Comparison of ENCODE assay signal across 8 mouse cellular contexts in the genomic region with DNA sequence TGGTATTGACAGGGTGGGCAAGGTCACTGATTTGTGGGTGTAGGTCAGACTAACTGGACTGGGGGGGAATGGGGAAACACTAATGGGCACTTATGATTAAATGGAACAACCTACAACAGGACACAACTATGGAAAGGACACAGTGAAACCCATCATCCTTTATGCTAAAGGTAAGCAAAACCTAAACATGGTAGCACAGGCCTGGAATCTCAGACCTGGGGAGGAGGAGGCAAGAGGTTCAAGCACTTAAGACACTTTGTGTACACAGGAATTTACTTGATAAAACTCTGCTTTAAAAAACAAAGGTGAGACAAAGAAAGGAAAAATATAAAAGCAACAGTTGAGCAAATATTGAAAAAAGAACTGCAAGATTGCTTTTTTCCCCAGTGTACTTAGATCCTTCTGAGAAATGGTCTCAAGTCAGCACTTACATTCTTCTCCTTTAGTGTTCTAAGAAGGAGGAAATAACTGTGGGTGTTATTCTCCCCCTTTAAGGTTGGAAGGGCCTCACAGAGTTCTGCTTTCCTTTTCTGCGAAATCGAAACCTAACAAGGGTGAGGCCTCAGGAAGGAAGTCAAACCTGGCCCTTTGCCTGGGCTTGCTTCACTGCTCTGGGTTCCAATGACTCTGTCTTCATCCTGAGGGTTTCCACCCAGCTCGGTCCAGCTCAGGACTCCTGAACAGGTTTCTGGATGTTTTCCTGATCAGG. TPM values are rescaled to one million over a fixed set of nuclear protein-coding genes. Genes with fewer than 3 reads are reported as not detected.
A peak's percentile ranks its signal among the peaks of the same experiment; 100 is the strongest.
DNase-seq lines count a peak whose midpoint lies in the region; ATAC-seq and TF ChIP-seq lines count a peak whose summit lies in the region.

No protein-coding gene starts in this region.

- peak overlapping the region; percentile 41; the same call in 1 of the 2 replicates for H3K27ac ChIP-seq in hindbrain, postnatal 0 days
- H3K27ac ChIP-seq in hindbrain, embryonic 10.5 days, result no peak overlapping the region
- H3K27ac ChIP-seq in liver, embryonic 15.5 days (replicated peaks), result peak overlapping the region; percentile 72

- TF ChIP-seq CTCF in hindbrain, postnatal 0 days (IDR thresholded peaks at IDR 0.05; ENCODE audit: low read depth), result no peak

- H3K4me2 ChIP-seq in hindbrain, postnatal 0 days (ENCODE audit: low read depth, low read length), result no peak overlapping the region
- H3K4me2 ChIP-seq in liver, embryonic 15.5 days, result no peak overlapping the region; the same call in 1 of the 2 replicates

- H3K9ac ChIP-seq in hindbrain, postnatal 0 days (replicated peaks; ENCODE audit: low read length), result no peak overlapping the region
- H3K9ac ChIP-seq in liver, embryonic 15.5 days, result no peak overlapping the region

- H3K27me3 ChIP-seq in hindbrain, postnatal 0 days (ENCODE audit: insufficient read depth, low read length), result no peaks in the 10 kb centered on the region
- H3K27me3 ChIP-seq in hindbrain, embryonic 10.5 days (ENCODE audit: insufficient read depth, poor library complexity, severe bottlenecking), result no peaks in the 10 kb centered on the region
- H3K27me3 ChIP-seq in liver, embryonic 15.5 days, result no peaks in the 10 kb centered on the region

- no peaks in the 10 kb centered on the region for H3K4me1 ChIP-seq in hindbrain, postnatal 0 days (ENCODE audit: insufficient read depth, low read length)
- H3K4me1 ChIP-seq in hindbrain, embryonic 10.5 days (replicated peaks), result no peaks in the 10 kb centered on the region
- H3K4me1 ChIP-seq in liver, embryonic 15.5 days (replicated peaks), result peaks cover 12% of the 10 kb centered on the region; the same call in 1 of the 2 replicates

- DNase-seq in hindbrain, postnatal 0 days (ENCODE audit: low spot score), result peak; percentile 20
- no peak for DNase-seq in hindbrain, embryonic 10.5 days (ENCODE audit: low spot score)
- DNase-seq in gastrocnemius, adult 18-20 months (ENCODE audit: low spot score), result peak; percentile 78
- peak; percentile 87 for DNase-seq in skeletal muscle tissue, adult 2 months (ENCODE audit: low read depth, low spot score)
- DNase-seq in embryo, embryonic 11 days, result no peak
- DNase-seq in embryo, embryonic 10 days (ENCODE audit: low spot score), result no peak

- WGBS in hindbrain, postnatal 0 days, result 76% methylated on average over 3 of the region's 3 CpGs
- WGBS in hindbrain, embryonic 10.5 days, result 89% methylated on average over 3 of the region's 3 CpGs
- WGBS in liver, embryonic 15.5 days (ENCODE audit: insufficient replicate concordance), result 9% methylated on average over 3 of the region's 3 CpGs

- H3K4me3 ChIP-seq in hindbrain, postnatal 0 days (ENCODE audit: low read length), result no peak overlapping the region
- H3K4me3 ChIP-seq in hindbrain, embryonic 10.5 days, result no peak overlapping the region
- H3K4me3 ChIP-seq in liver, embryonic 15.5 days (replicated peaks), result no peak overlapping the region

- H3K9me3 ChIP-seq in hindbrain, postnatal 0 days (ENCODE audit: low read length), result no peaks in the 10 kb centered on the region
- no peaks in the 10 kb centered on the region for H3K9me3 ChIP-seq in hindbrain, embryonic 10.5 days
- no peaks in the 10 kb centered on the region for H3K9me3 ChIP-seq in liver, embryonic 15.5 days (replicated peaks)

- no peaks in the 10 kb centered on the region for H3K36me3 ChIP-seq in hindbrain, postnatal 0 days (ENCODE audit: insufficient read depth, low read length)
- no peaks in the 10 kb centered on the region for H3K36me3 ChIP-seq in hindbrain, embryonic 10.5 days
- H3K36me3 ChIP-seq in liver, embryonic 15.5 days (replicated peaks), result no peaks in the 10 kb centered on the region

- ATAC-seq in hindbrain, postnatal 0 days, result no peak
- peak; percentile 86 for ATAC-seq in inflammation-experienced regulatory T-cells, adult 6 months
- ATAC-seq in liver, embryonic 15.5 days (ENCODE audit: insufficient read depth), result peak; percentile 49; the same call in 1 of the 2 replicates

RNA-seq across cellular contexts. Expression of gene Slfn2, which starts 13.0 kb away (rescaled TPM):
- 0.36 and 1.7 TPM in 2 replicates for total RNA-seq in hindbrain, postnatal 0 days (2014; rRNA removed)
- 1.6 and 2.0 TPM in 2 replicates for polyA plus RNA-seq in hindbrain, postnatal 0 days (2015; fragmentation: Nextera tagmentation; extraction: Ambion mirVana)
- polyA plus RNA-seq in hindbrain, embryonic 10.5 days (2016; fragmentation: Nextera tagmentation; extraction: Ambion mirVana), result 0.85 and 1.9 TPM in 2 replicates
- 1 to 10 TPM in 1 of 2 experiments, under 1 TPM in 1; 0.62 to 1.2 TPM for total RNA-seq in gastrocnemius, adult 18-20 months (2021)
- 100 to 1,000 TPM; 817 to 952 (median 818) TPM for polyA plus RNA-seq in inflammation-experienced regulatory T-cells, adult 6 months (2017; shearing (Covaris generic))
- 11.6 and 11.7 TPM in 2 replicates for polyA plus RNA-seq in liver, embryonic 15.5 days (2015; fragmentation: Nextera tagmentation; extraction: Ambion mirVana)

RNA-seq across cellular contexts. Expression of gene Slfn1, which starts 38.8 kb away (rescaled TPM):
- not detected in 2 replicates for total RNA-seq in hindbrain, postnatal 0 days (2014; rRNA removed)
- 0.08 and 0.09 TPM in 2 replicates for polyA plus RNA-seq in hindbrain, postnatal 0 days (2015; fragmentation: Nextera tagmentation; extraction: Ambion mirVana)
- not detected in 2 replicates for polyA plus RNA-seq in hindbrain, embryonic 10.5 days (2016; fragmentation: Nextera tagmentation; extraction: Ambion mirVana)
- total RNA-seq in gastrocnemius, adult 18-20 months (2021), result not detected
- polyA plus RNA-seq in inflammation-experienced regulatory T-cells, adult 6 months (2017; shearing (Covaris generic)), result 100 to 1,000 TPM; 143 to 239 (median 228) TPM
- 1.5 and 1.6 TPM in 2 replicates for polyA plus RNA-seq in liver, embryonic 15.5 days (2015; fragmentation: Nextera tagmentation; extraction: Ambion mirVana)

RNA-seq across cellular contexts. Expression of gene Slfn8, which starts 57.3 kb away (rescaled TPM):
- total RNA-seq in hindbrain, postnatal 0 days (2014; rRNA removed), result 0.42 and 0.83 TPM in 2 replicates
- 0.21 and 0.25 TPM in 2 replicates for polyA plus RNA-seq in hindbrain, postnatal 0 days (2015; fragmentation: Nextera tagmentation; extraction: Ambion mirVana)
- polyA plus RNA-seq in hindbrain, embryonic 10.5 days (2016; fragmentation: Nextera tagmentation; extraction: Ambion mirVana), result 0.19 and 0.24 TPM in 2 replicates
- total RNA-seq in gastrocnemius, adult 18-20 months (2021), result under 1 TPM; 0.11 to 0.21 TPM
- 10 to 100 TPM; 52.4 to 79.0 (median 67.6) TPM for polyA plus RNA-seq in inflammation-experienced regulatory T-cells, adult 6 months (2017; shearing (Covaris generic))
- polyA plus RNA-seq in liver, embryonic 15.5 days (2015; fragmentation: Nextera tagmentation; extraction: Ambion mirVana), result 0.54 and 1.1 TPM in 2 replicates

Comparison
In these comparisons a context has a peak if more than half of its experiments do, and no peak if none do; other contexts are left out.
1. DNase-seq: peak in hindbrain, postnatal 0 days (single experiment), gastrocnemius, adult 18-20 months (single experiment) and skeletal muscle tissue, adult 2 months (single experiment); none in hindbrain, embryonic 10.5 days (single experiment), embryo, embryonic 11 days (single experiment) and embryo, embryonic 10 days (single experiment).
2. RNA of gene Slfn2, which starts 13.0 kb away (polyA plus RNA-seq): 817 to 952 TPM in inflammation-experienced regulatory T-cells, adult 6 months; 11.6 to 11.7 TPM in liver, embryonic 15.5 days, 0.85 to 1.9 TPM in hindbrain, embryonic 10.5 days and 1.6 to 2.0 TPM in hindbrain, postnatal 0 days; every median in the first group is over 10 times any median in the second.
3. RNA of gene Slfn1, which starts 38.8 kb away (polyA plus RNA-seq): 143 to 239 TPM in inflammation-experienced regulatory T-cells, adult 6 months; 1.5 to 1.6 TPM in liver, embryonic 15.5 days, 0.08 to 0.09 TPM in hindbrain, postnatal 0 days and not detected in hindbrain, embryonic 10.5 days; every median in the first group is over 10 times any median in the second.
4. RNA of gene Slfn8, which starts 57.3 kb away (polyA plus RNA-seq): 52.4 to 79.0 TPM in inflammation-experienced regulatory T-cells, adult 6 months; 0.54 to 1.1 TPM in liver, embryonic 15.5 days, 0.19 to 0.24 TPM in hindbrain, embryonic 10.5 days and 0.21 to 0.25 TPM in hindbrain, postnatal 0 days; every median in the first group is over 10 times any median in the second.